Mouse (Mus musculus) forebrain, embryonic 11.5 days (tissue): ENCODE data around the gene 2310022B05Rik. TPM values are rescaled to one million over a fixed set of nuclear protein-coding genes. Genes with fewer than 3 reads are reported as not detected.
A peak's percentile ranks its signal among the peaks of the same experiment; 100 is the strongest.

Experiments
- ATAC-seq: fragments of 200-750 bp; cut with Nextera tagmentation; replicated peaks from 2 replicates; pipeline ENCODE4 v1.8.0; 2017; ENCODE audit warnings: moderate TSS enrichment; ENCODE audit not compliant: low FRiP score
- DNase-seq: peaks from one replicate; pipeline ENCODE4 v3.0.0-alpha.2; 2017; ENCODE audit warnings: low spot score
- H3K27ac ChIP-seq: fragments of 300-500 bp; sonication (generic); 2 replicates; pipeline ENCODE4 v1.5.1; 2014; ENCODE audit warnings: low read depth, low read length
- H3K27me3 ChIP-seq: fragments of 300-500 bp; sonication (generic); 2 replicates; pipeline ENCODE4 v1.6.1; 2014; ENCODE audit warnings: mild to moderate bottlenecking, low read length, mixed read lengths; ENCODE audit not compliant: control insufficient read depth, insufficient read depth
- H3K36me3 ChIP-seq: fragments of 300-500 bp; sonication (generic); 2 replicates; pipeline ENCODE4 v1.6.1; 2014; ENCODE audit warnings: mild to moderate bottlenecking, low read length, moderate library complexity, mixed read lengths; ENCODE audit not compliant: control insufficient read depth, insufficient read depth
- H3K4me1 ChIP-seq: fragments of 300-500 bp; sonication (generic); replicated peaks from 2 replicates; pipeline ENCODE4 v1.6.1; 2014; ENCODE audit warnings: low read length, mixed read lengths; ENCODE audit not compliant: control insufficient read depth, insufficient read depth
- H3K4me2 ChIP-seq: fragments of 300-500 bp; sonication (generic); 2 replicates; pipeline ENCODE4 v1.6.1; 2014; ENCODE audit warnings: low read depth, mild to moderate bottlenecking, low read length, moderate library complexity, mixed read lengths; ENCODE audit not compliant: severe bottlenecking
- H3K4me3 ChIP-seq: fragments of 300-500 bp; sonication (generic); 2 replicates; pipeline ENCODE4 v1.5.1; 2014; ENCODE audit warnings: low read depth, low read length
- H3K9ac ChIP-seq: fragments of 300-500 bp; sonication (generic); 2 replicates; pipeline ENCODE4 v1.6.1; 2014; ENCODE audit warnings: low read length
- H3K9me3 ChIP-seq: fragments of 300-500 bp; sonication (generic); 2 replicates; pipeline ENCODE4 v1.6.1; 2016; ENCODE audit warnings: low read length, mixed read lengths; ENCODE audit not compliant: control insufficient read depth
- WGBS: fragments of 180-500 bp; shearing (Covaris S2); extraction: QIAGEN DNeasy Blood & Tissue Kit; methylation state at CpG from one replicate; pipeline ENCODE4 v1.1.7; 2014; 5-methylcytosine and 5-hydroxymethylcytosine counted together
- polyA plus RNA-seq: library from polyadenylated mRNA; unstranded; fragments of >200 nt; fragmentation: Nextera tagmentation; extraction: Ambion mirVana; gene quantifications from 2 replicates; pipeline ENCODE4 v1.2.1, GENCODE M21; 2014

The 2310022B05Rik gene
- polyA plus RNA-seq = 23.5 and 26.6 TPM in 2 replicates

DNA sequence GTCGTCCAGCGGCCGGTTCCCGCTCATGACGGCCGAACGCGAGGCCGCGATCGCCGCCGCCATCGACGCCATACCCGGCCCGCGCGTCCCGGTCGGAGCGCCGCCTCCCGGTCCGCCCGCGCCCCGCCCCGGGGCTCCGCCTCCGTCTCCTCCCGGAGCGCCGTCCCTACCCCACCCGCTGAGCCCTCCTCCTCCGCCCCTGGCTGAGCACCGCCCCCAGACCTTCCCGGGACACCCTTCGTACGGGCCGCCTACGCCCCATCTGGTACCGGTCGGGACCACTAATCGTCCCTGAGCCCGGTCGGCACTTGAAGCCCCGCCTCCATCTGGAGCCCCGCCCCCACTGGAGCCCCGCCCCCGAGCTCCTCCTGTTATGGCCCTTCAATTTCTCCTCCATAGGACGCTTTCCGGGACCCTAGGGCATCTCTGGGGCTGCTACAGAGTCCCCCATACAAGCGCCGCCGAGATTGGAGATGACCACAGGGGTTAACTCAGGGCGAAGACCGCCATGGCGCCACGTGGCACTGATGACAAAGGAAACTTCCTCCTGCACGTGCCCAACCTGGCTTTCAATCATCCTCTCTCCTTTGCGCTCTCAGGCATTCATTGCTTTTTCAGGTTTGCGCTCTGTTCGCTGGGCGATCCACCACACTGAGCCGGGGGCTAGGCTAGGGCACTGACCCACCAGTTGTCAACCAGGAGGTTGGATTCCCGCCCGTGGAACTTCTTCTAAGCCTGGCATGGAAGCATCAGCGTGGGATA, at the start of gene 2310022B05Rik:
Gene 2310022B05Rik, minus strand, starts transcription at position 258 of the 762 bp plus-strand sequence.
- peaks cover 5% of the 10 kb centered on the region for H3K4me1 ChIP-seq
- 2% methylated on average over 68 of the region's 69 CpGs for WGBS
- H3K36me3 ChIP-seq = no peaks in the 10 kb centered on the region
- H3K9me3 ChIP-seq = no peaks in the 10 kb centered on the region
- peak; percentile 95 for DNase-seq
- peak; percentile 88 for ATAC-seq
- peak within 1 kb of the TSS; percentile 79 for H3K4me3 ChIP-seq
- H3K9ac ChIP-seq = peak within 1 kb of the TSS; percentile 89
- peak within 1 kb of the TSS; percentile 18; the same call in 1 of the 2 replicates for H3K27ac ChIP-seq
- H3K4me2 ChIP-seq = peak within 1 kb of the TSS; percentile 93
- H3K27me3 ChIP-seq = no peaks in the 10 kb centered on the region

- H3K9me3 ChIP-seq = no peaks in the 10 kb centered on the region
- H3K27ac ChIP-seq = no peak overlapping the region
- no peaks in the 10 kb centered on the region; the same call in 1 of the 2 replicates for H3K36me3 ChIP-seq
- DNase-seq (no peak), ATAC-seq (no peak)
- no peak overlapping the region for H3K9ac ChIP-seq
- H3K4me2 ChIP-seq = no peak overlapping the region
- H3K27me3 ChIP-seq = no peaks in the 10 kb centered on the region
- WGBS = 94% methylated on average over 8 of the region's 8 CpGs
- no peak overlapping the region for H3K4me3 ChIP-seq
- H3K4me1 ChIP-seq = no peaks in the 10 kb centered on the region
Measured at GRCm38 (mm10) chr8:124705823-124706222, 42.7 kb upstream of the 2310022B05Rik start.

DNA sequence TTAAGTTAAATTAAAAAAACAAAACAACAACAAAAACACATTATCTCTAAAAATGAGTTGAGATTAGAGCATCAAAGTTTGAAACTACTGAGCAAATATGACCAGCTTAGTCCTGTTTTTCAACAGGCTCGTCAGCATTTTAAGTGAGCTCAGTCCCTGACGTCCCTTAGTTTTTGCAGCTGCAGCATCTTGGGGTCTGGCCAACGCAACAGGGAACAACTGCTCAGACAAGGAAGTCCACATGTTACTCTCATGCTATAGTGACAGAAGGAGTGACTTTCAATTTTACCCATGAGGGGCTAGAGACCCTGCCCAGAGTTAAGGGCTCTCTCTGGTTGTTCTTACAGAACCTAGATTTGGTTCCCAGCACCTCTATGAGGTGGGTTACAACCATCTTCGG, 41.2 kb upstream of the 2310022B05Rik start:
- DNase-seq = no peak
- Histone ChIP-seq H3K27ac (no peak overlapping the region), H3K4me3 (no peak overlapping the region), H3K4me1 (no peaks in the 10 kb centered on the region), H3K9me3 (no peaks in the 10 kb centered on the region), H3K9ac (no peak overlapping the region), H3K4me2 (no peak overlapping the region), H3K36me3 (no peaks in the 10 kb centered on the region; the same call in 1 of the 2 replicates), H3K27me3 (no peaks in the 10 kb centered on the region)
- 93% methylated on average over 4 of the region's 4 CpGs for WGBS
- ATAC-seq = no peak

DNA sequence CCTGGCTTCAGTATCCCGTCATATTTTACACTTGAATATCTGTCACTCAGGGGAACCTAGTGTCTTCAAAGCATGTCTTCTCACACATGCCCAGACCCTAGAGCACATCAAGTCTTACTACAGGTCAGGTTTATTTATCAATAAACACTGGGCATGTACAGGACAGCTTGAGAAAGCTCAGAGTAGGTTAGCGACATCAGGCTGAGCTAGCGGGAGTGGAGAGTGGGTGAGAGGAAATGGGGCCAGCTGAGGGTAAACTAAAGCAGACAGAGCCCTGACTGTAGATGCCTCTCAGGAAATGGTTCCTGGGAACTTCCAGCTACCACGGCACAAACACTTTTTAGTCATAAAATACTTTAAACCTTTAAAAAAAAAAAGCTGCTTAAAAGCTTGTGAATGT, 40.4 kb upstream of the 2310022B05Rik start:
- H3K36me3 ChIP-seq = no peaks in the 10 kb centered on the region; the same call in 1 of the 2 replicates

GRCm38 (mm10) chr8:124702183-124702582, 39.0 kb upstream of the 2310022B05Rik start:
- no peak overlapping the region for H3K4me2 ChIP-seq
- H3K36me3 ChIP-seq = no peaks in the 10 kb centered on the region; the same call in 1 of the 2 replicates
- no peaks in the 10 kb centered on the region for H3K9me3 ChIP-seq
- H3K27me3 ChIP-seq = no peaks in the 10 kb centered on the region
- WGBS = 81% methylated on average over 3 of the region's 3 CpGs
- ATAC-seq (no peak), DNase-seq (no peak)
- H3K9ac ChIP-seq = no peak overlapping the region
- no peak overlapping the region for H3K27ac ChIP-seq
- no peak overlapping the region for H3K4me3 ChIP-seq
- no peaks in the 10 kb centered on the region for H3K4me1 ChIP-seq

More for the DNA sequence above, 40.4 kb upstream of the 2310022B05Rik start:
- no peak overlapping the region for H3K4me3 ChIP-seq
- ATAC-seq (no peak), DNase-seq (no peak)
- H3K27ac ChIP-seq = no peak overlapping the region
- WGBS = 87% methylated on average over 4 of the region's 4 CpGs
- no peak overlapping the region for H3K9ac ChIP-seq
- no peaks in the 10 kb centered on the region for H3K9me3 ChIP-seq
- H3K4me1 ChIP-seq = no peaks in the 10 kb centered on the region
- no peaks in the 10 kb centered on the region for H3K27me3 ChIP-seq
- H3K4me2 ChIP-seq = no peak overlapping the region

DNA sequence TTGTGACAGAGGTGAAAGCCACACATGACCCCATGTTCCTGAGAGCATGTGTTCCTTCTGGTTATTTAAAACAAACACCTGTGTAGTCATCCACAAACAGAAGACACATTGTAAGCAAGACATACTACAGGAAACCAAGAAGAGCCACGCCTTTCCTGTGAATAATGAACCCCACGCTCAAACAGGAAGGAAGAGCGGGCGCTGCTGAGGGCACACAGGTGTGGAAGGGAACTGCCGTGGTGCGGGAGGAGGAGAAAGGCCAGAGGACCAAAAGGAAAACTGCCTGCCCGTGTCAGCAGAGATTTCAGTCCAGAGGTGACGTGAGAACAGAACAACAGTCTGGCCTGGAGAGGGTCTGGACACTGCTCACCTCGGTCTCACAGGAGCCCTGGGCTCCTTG, 37.9 kb upstream of the 2310022B05Rik start:
- Histone ChIP-seq H3K36me3 (no peaks in the 10 kb centered on the region; the same call in 1 of the 2 replicates), H3K9ac (no peak overlapping the region), H3K4me1 (no peaks in the 10 kb centered on the region), H3K4me3 (no peak overlapping the region), H3K27ac (no peak overlapping the region), H3K4me2 (no peak overlapping the region), H3K9me3 (no peaks in the 10 kb centered on the region), H3K27me3 (no peaks in the 10 kb centered on the region)
- DNase-seq (no peak), ATAC-seq (no peak)
- 91% methylated on average over 9 of the region's 9 CpGs for WGBS

DNA sequence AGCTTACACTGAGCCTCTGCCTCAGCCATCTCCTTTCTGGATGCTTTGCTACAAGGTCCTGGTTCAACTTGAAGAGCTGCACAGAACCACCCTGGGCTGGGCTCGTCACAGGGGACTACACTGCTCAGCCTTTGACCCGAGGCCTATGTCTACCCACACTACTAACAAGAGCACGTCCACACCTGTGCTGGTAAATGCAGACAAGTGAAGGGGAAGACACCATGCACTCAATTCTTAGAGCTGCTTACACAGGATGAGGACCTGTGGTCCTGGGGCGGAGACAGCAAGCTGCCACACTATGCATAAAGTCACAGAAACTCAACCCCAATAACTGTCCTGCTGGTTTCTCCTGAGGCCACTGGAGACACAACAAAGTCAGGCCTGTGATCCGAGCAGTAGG, 37.1 kb upstream of the 2310022B05Rik start:
- ATAC-seq = no peak

GRCm38 (mm10) chr8:124695424-124696100, 32.4 kb upstream of the 2310022B05Rik start:
- no peak for ATAC-seq
- Histone ChIP-seq H3K36me3 (no peaks in the 10 kb centered on the region; the same call in 1 of the 2 replicates), H3K27me3 (no peaks in the 10 kb centered on the region), H3K4me3 (no peak overlapping the region), H3K4me1 (no peaks in the 10 kb centered on the region), H3K9ac (no peak overlapping the region), H3K9me3 (no peaks in the 10 kb centered on the region), H3K4me2 (no peak overlapping the region), H3K27ac (no peak overlapping the region)
- 93% methylated on average over 22 of the region's 22 CpGs for WGBS
- no peak for DNase-seq

More for the DNA sequence above, 37.1 kb upstream of the 2310022B05Rik start:
- 92% methylated on average over 5 of the region's 5 CpGs for WGBS
- Histone ChIP-seq H3K9ac (no peak overlapping the region), H3K27me3 (no peaks in the 10 kb centered on the region), H3K4me2 (no peak overlapping the region), H3K27ac (no peak overlapping the region), H3K9me3 (no peaks in the 10 kb centered on the region), H3K4me1 (no peaks in the 10 kb centered on the region), H3K36me3 (no peaks in the 10 kb centered on the region; the same call in 1 of the 2 replicates), H3K4me3 (no peak overlapping the region)
- no peak for DNase-seq
